Mouse (Mus musculus) cerebellum, adult 9-11 months (tissue): ENCODE measurements around the gene Lmf1.

ENCODE experiments used
- DNase-seq: peaks from one replicate; pipeline ENCODE4 v3.0.0; 2022

The Lmf1 gene

GRCm38 (mm10) chr17:25608821-25609505 is 30.1 kb downstream of the Lmf1 start:
- DNase-seq: no peak

GRCm38 (mm10) chr17:25609506-25609828 is 30.6 kb downstream of the Lmf1 start:
- no peak for DNase-seq

DNA sequence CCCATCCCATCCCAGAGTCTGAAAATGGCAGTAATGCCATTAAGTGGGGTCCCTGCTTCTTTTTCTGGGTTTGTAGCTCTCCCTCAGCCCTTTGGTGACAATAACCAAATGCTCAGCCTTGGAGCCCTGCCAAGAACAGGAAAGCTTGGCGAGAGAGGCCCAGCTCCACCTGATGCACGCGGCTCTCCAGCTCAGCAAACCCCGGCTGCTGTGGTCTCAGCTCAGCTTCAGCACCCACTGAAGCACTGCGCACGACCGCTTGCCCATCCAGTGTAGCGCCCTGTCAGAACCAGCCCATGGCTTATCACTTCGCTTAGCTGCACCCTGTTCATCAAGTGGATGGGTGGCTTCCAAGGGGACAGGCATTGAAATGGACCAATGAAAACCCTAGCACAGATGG is 31.3 kb downstream of the Lmf1 start:
- DNase-seq: peak; percentile 63

DNA sequence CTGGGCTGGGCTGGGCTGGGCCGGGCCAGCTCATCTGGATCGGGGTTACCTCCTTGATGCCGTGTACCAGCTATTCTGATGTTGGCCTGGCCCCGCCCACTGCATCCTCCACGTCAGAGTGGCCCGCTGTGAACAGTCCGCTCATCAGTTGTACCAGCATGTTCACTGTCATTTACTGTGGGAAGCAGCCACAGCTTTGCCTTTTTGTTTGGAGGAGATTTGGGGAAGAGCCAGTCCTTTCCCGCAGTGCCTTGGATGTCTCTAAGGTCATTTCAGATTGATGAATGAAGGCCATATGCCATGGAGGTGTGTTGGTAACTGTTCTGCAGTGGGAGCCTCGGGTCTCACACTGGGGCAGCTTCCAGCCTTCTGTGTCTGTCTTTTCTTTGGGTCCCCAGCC is 33.7 kb downstream of the Lmf1 start:
- peak; percentile 64 for DNase-seq

DNA sequence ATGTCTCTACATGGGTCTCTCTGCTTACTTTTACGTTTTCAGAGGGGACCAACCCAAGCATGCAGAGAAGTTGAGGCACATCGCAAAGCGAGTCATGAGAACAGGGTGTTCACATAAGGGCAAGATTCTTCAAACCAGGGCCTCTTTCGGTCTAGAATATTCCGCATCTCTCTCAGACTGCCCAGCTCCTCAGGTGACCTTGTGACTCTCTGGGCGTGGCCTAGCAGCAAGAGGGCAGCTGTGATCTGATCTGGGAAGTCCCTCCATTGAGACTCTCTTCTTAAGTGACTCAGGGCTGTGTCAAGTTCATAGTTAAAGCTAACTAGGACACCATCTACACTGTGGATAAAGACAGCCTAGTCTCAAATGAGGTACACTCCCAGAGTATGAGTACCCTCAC is 34.4 kb downstream of the Lmf1 start:
- DNase-seq: no peak

DNA sequence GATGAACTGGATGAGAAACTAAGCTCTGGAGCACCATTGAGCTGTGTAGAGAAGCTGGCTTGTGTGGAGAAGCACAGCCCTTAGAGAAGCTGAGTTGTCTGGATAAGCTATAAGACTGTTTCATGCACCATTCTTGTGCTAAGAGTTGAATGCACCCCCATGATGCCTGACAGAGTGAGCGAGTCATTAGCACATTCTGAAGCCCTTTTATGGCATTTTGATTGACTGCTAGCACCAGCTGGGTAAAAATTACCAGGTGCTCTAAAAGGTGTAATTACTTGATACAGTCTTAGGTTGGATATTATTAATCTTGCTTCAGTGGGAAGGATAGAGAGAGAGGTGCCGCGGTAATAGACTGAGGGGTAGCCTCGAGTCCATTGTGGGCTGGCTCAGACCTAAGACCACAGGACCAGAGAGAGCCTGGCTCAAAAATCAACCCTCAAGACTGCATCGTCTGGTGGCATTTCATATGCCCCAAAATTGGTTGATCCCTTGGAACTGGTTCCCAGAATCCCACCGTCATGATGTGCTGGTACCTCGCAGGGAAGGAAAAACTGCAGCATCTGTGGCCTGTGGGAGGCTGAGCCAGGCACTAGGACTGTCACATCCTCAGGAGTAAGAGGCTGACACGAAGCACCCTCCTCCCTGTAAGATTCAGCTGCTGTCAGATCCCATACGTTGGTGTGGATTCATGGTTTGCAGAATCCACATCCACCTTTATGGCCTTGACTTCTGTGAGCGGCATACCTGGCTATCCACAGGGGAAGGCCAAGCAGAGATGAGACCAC is 36.0 kb downstream of the Lmf1 start:
- DNase-seq: no peak

DNA sequence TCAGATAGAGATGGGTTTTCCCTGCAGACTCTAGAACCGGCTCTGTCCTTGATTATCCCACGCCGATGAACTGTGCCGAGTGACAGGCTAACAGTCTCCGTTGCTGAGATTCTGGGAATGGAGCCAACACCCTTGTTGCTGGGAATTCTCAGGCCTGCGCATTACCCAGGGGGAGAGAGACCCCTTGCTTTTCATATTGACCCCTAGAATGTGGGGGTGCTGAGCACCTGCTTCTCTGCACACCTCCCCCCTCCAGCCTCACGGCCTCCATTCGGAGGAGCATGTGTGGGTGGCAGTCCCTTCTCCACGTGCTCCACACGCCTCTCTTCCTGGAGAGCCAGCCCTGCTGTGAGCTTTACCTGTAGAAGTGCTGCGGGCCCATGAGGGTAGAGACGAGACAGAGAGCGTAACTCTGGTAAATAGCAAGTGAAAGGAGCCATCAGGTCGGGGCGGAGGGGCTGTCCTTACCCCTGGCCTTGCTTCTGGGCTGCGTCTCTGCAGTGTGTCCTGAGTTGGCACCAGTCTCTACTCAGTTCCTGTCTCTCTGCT is 39.7 kb downstream of the Lmf1 start:
- peak; percentile 28 for DNase-seq

DNA sequence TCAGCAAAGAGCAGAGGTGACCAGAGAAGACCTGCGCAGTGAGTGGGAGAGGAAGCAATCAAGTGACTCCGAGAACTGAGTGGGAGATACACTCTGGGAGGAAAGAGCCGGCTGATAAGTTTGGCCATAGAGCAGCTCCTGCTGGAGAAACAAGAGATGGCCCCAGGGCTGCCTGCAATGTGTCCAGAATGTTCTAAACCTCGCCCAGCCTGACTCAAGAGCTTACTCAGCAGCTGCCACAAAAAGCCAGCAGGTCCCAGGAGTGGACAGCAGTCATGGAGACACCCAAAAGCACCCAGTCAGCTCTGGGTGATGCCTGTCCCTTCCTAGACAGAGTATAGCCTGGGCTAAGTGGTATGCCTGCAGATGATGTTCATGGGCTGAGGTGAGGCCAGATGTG is 44.6 kb downstream of the Lmf1 start:
- DNase-seq: no peak

GRCm38 (mm10) chr17:25623935-25624334 is 45.0 kb downstream of the Lmf1 start:
- no peak for DNase-seq

DNA sequence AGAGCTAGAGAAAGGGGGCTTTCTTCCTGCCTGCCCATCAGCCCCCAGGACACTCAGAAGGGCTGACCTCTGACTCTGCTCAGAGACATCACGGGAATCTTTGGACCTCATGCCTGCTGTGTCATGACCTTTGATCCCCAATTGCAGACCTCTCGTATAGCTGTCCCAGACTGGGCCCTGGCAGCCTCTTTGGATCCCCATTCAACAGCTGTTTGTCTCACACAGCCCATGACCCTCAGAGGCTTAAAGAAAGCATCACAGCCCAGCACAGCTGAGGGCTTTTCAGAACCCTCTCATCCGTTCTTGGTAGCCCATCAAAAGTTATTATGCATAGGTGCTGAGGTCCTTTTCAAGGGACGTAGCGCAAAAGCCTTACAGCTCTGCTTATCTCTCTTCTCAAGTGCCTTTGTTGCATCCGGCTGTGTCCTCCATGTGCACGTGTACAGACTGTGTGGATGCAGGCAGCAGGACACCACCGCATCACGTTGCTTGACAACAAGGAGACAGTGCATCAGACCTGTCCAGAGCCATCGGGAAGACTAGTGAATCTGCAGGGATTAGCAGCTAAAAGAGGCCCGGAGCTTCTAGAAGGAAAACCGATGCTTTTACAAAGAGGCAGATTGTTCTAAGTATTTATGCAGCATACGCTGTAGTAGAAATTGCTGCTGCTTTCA is 45.7 kb downstream of the Lmf1 start:
- DNase-seq: no peak

DNA sequence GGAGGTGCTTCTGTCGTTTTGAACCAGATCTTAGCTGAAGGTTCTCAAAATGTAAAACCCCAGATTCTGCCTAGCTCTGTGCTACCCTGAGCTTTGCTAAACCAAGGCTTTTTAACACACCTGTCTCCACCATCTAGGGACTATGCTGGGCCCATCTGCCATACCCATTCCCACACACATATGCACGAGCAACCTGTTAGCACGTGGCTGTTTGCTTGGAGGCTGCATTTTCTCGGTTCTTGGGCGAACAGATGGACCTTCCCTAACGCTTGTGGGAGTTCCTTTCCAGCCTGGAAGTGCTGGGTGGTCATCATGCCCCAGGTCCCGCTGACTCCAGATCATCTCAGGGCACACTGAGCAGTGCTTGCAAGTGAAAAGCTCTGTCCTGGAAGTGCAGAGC is 46.4 kb downstream of the Lmf1 start:
- DNase-seq: no peak

- no peak for DNase-seq
Measured at GRCm38 (mm10) chr17:25626196-25627043, 47.5 kb downstream of the Lmf1 start.

GRCm38 (mm10) chr17:25630313-25630712 is 51.4 kb downstream of the Lmf1 start:
- no peak for DNase-seq

- DNase-seq: no peak
Measured at GRCm38 (mm10) chr17:25634070-25634469, 55.2 kb downstream of the Lmf1 start.

- DNase-seq: no peak
Measured at GRCm38 (mm10) chr17:25635387-25635786, 56.5 kb downstream of the Lmf1 start.

DNA sequence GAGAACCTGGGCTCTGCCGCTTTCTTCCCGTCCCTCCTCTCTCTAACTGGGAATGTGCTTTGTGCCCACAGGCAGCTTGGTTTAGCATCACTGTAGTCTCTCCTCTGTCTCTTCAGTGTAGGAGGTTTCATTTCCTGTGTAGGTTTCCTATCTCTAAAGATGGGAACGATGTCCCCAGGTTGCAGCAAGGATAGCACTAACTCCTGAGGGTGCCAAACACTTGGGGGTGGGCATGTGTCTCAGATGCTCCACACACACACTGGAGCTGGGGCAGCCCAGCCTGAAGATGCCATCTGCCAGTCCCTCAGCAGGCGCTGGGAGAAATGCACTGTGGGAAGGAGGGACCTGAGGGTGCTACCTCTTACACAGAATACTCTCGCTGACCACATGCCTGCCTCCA is 56.9 kb downstream of the Lmf1 start:
- no peak for DNase-seq

- DNase-seq: no peak
Measured at GRCm38 (mm10) chr17:25637986-25638385, 59.1 kb downstream of the Lmf1 start.

GRCm38 (mm10) chr17:25638442-25638841 is 59.6 kb downstream of the Lmf1 start:
- DNase-seq: no peak

GRCm38 (mm10) chr17:25640956-25641355 is 62.1 kb downstream of the Lmf1 start:
- no peak for DNase-seq

- DNase-seq: no peak
Measured at GRCm38 (mm10) chr17:25642032-25642431, 63.1 kb downstream of the Lmf1 start.

GRCm38 (mm10) chr17:25643517-25644294 is 64.8 kb downstream of the Lmf1 start:
- DNase-seq: no peak

- no peak for DNase-seq
Measured at GRCm38 (mm10) chr17:25644761-25645160, 65.9 kb downstream of the Lmf1 start.
